Mouse (Mus musculus): ENCODE data around the gene Cstb.

The Cstb gene

DNA sequence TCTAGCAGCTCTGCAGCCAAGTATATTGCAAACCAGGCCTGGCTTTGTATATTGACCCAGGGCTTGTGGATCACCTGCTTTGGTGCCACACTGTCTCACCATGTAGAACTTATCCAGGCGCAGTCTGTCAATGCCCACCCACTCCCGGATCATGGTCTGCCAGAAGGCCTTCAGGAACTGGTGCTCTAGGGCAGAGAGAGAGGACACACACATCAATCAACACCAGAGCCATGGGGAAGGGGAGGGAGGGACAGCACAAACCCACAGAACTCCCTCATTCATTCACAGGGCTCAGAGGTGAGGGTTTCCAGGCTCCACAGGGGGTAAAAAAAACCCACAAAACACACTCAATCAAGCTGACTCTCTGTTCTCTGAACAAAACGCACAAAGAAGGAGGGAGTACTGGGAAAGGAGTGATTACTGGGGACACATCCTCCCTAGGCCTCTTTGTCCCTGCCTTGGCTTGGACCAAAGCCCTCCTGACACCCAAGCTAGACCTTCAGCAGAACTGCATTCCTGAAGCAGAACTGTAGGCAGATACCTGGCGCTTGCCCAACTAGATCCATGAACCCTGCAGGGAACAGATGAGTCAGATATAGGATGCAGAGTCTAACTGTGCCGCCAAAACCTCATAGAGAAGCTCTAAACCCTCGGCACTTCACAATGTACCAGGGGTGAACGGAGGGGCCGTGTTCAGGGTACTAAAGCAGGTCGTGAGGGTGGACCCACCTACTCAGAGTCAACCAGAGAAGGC is 16.3 kb upstream of the Cstb start:
- TF ChIP-seq GATA4 (IDR thresholded peaks at IDR 0.05; ENCODE audit: insufficient replicate concordance, low read length) = no peak

GRCm38 (mm10) chr10:78411851-78412250 is 13.6 kb upstream of the Cstb start:
- TF ChIP-seq GATA4 (IDR thresholded peaks at IDR 0.05; ENCODE audit: insufficient replicate concordance, low read length) = no peak

DNA sequence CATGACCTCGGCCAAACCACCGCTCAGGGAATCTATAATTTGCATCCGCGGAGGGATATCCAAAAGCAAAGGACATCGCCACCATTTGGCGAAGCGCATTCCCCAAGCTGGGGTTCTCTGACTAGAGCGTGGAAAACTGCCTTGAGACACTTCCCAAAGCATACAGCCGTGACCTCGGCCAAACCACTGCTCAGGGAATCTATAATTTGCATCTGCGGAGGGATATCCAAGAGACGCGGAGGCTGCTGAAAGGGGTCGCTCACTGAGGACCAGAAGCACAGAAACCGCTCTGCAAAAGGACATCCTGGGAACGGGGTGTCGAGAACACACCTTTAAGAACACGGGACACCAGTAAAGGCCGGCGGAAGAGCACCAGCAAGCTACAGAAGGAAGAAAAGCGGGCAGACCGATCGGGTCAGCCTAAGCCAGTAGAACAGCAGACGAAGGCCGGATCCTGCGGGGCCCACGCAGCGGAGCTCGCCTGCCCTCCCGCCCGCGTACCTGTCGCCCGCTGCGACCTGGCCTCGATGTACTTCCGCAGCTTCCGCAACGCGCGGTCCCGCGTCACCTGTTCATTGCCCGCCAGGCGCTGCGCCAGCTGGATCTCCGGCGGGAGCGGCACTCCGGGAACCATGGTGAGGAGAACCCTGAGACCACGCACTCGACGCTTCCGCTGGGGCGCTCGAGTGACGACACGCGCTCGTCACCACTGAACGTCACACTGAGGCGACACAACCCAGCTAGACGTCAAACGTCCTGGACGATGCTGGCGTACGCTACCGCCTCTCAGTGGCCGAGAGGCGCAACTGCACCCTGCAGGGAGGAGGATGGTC is 12.9 kb upstream of the Cstb start, which contains the start of gene Rrp1:
Gene Rrp1 (minus strand): TSS at position 725 of the 833 bp plus-strand sequence.
- peak; percentile 23; the same call in 1 of the 2 replicates for TF ChIP-seq GATA4 (IDR thresholded peaks at IDR 0.05; ENCODE audit: insufficient replicate concordance, low read length)

- TF ChIP-seq GATA4 (IDR thresholded peaks at IDR 0.05; ENCODE audit: insufficient replicate concordance, low read length) = no peak
Measured at GRCm38 (mm10) chr10:78413152-78413520, 12.3 kb upstream of the Cstb start.

- TF ChIP-seq GATA4 (IDR thresholded peaks at IDR 0.05; ENCODE audit: insufficient replicate concordance, low read length) = no peak
Measured at GRCm38 (mm10) chr10:78417888-78418287, 7.6 kb upstream of the Cstb start.

- TF ChIP-seq GATA4 (IDR thresholded peaks at IDR 0.05; ENCODE audit: insufficient replicate concordance, low read length) = no peak
Measured at GRCm38 (mm10) chr10:78418791-78419190, 6.7 kb upstream of the Cstb start.

GRCm38 (mm10) chr10:78420929-78421328 is 4.5 kb upstream of the Cstb start:
- TF ChIP-seq GATA4 (IDR thresholded peaks at IDR 0.05; ENCODE audit: insufficient replicate concordance, low read length) = no peak

GRCm38 (mm10) chr10:78422614-78423013 is 2.9 kb upstream of the Cstb start:
- no peak for TF ChIP-seq GATA4 (IDR thresholded peaks at IDR 0.05; ENCODE audit: insufficient replicate concordance, low read length)

- TF ChIP-seq GATA4 (IDR thresholded peaks at IDR 0.05; ENCODE audit: insufficient replicate concordance, low read length) = no peak
Measured at GRCm38 (mm10) chr10:78426117-78426735, 757 bp downstream of the Cstb start.

DNA sequence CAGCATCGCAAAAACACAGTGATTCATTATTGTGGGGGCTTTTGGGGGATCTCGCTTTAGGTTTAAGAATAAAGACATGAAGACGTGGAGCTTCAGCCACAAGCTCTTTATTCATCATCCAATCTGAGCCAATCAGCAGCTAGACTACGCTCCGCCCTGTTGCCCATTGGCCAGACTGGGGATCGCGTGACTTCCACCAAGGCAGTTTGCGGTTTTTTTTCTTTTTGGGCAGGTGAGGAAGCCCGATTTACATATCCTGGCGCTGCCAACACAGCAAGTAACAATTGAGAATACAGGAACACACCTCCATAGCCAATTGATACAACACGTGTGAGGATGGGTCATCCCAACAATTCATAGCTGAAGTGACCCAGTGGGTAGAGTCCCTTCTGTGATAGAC is 2.6 kb downstream of the Cstb start:
- TF ChIP-seq GATA4 (IDR thresholded peaks at IDR 0.05; ENCODE audit: insufficient replicate concordance, low read length) = no peak

GRCm38 (mm10) chr10:78429180-78429579 is 3.7 kb downstream of the Cstb start:
- TF ChIP-seq GATA4 (IDR thresholded peaks at IDR 0.05; ENCODE audit: insufficient replicate concordance, low read length) = no peak

- TF ChIP-seq GATA4 (IDR thresholded peaks at IDR 0.05; ENCODE audit: insufficient replicate concordance, low read length) = no peak
Measured at GRCm38 (mm10) chr10:78429776-78430175, 4.3 kb downstream of the Cstb start.

DNA sequence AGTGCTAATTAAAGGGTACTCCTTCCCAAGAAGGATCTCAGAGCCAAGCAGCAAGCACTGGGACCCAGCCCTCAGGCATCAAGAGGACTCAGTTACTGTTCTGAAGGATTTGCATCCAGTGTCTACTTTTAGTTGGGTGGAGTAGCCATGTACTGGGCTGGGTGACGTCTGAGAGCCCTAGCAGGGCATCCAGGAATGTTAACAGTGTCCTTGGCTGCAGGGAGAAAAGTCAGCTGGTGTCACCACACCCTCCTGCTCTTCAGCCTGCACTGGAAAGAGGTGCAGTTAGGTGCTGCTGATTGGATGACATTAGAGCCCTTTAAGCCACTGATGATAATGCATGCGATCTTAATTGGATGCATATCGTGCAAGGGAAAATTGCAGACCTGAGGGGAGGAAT is 7.4 kb downstream of the Cstb start:
- no peak for TF ChIP-seq GATA4 (IDR thresholded peaks at IDR 0.05; ENCODE audit: insufficient replicate concordance, low read length)

- TF ChIP-seq GATA4 (IDR thresholded peaks at IDR 0.05; ENCODE audit: insufficient replicate concordance, low read length) = no peak
Measured at GRCm38 (mm10) chr10:78438094-78438493, 12.6 kb downstream of the Cstb start.

DNA sequence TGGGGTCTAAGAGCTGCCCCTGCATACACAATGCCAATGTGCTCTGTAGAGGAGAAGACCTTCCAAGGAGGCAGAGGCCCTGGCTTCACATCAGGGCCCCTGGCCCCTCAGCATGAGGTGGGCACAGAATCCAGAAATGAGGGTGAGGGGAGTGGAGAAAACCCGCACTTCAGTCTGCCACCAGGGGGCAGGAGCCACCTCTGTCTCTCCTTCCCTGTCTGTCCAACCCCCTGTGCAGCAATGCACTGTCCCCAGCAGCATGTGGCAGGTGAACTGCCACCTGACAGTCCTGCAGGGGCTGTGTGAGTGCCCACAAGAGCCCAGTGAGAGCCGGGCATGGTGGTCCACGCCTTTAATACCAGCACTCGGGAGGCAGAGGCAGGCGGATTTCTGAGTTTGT is 14.1 kb downstream of the Cstb start:
- TF ChIP-seq GATA4 (IDR thresholded peaks at IDR 0.05; ENCODE audit: insufficient replicate concordance, low read length) = no peak

- TF ChIP-seq GATA4 (IDR thresholded peaks at IDR 0.05; ENCODE audit: insufficient replicate concordance, low read length) = no peak
Measured at GRCm38 (mm10) chr10:78439990-78440389, 14.5 kb downstream of the Cstb start.
